Mouse (Mus musculus) C2C12 (cell line): ENCODE data around the gene Eif2ak2. TPM values are rescaled to one million over a fixed set of nuclear protein-coding genes. Genes with fewer than 3 reads are reported as not detected.

Experiments used
- H3K27me3 ChIP-seq: one replicate; pipeline ENCODE4 v1.6.1; 2011; ENCODE audit not compliant: control insufficient read depth, insufficient read depth, insufficient read length
- H3K36me3 ChIP-seq: one replicate; pipeline ENCODE4 v1.6.1; 2011; ENCODE audit not compliant: control insufficient read depth, insufficient read depth
- H3K4me3 ChIP-seq: one replicate; pipeline ENCODE4 v1.5.1; 2011; ENCODE audit warnings: mild to moderate bottlenecking, control low read depth; ENCODE audit not compliant: poor library complexity, insufficient read depth, severe bottlenecking
- H3K79me2 ChIP-seq: one replicate; pipeline ENCODE4 v1.6.1; 2011; ENCODE audit not compliant: control insufficient read depth, insufficient read depth
- H3K79me3 ChIP-seq: one replicate; pipeline ENCODE4 v1.6.1; 2011; ENCODE audit warnings: low read depth, control low read depth
- H3ac ChIP-seq: one replicate; pipeline ENCODE3; 2011; ENCODE audit warnings: low read depth; ENCODE audit not compliant: control insufficient read depth, insufficient read length
- CEBPB ChIP-seq: IDR thresholded peaks from one replicate; pipeline ENCODE4 v1.6.1; 2011; ENCODE audit warnings: low read depth, mild to moderate bottlenecking, control low read depth, moderate library complexity
- CTCF ChIP-seq: IDR thresholded peaks from one replicate; pipeline ENCODE4 v1.5.1; 2011; ENCODE audit not compliant: control insufficient read depth, insufficient read depth, insufficient read length
- FOSL1 ChIP-seq: IDR thresholded peaks from one replicate; pipeline ENCODE4 v1.8.0; 2011; ENCODE audit warnings: mild to moderate bottlenecking, low read length; ENCODE audit not compliant: poor library complexity, insufficient read depth, severe bottlenecking
- MAX ChIP-seq: IDR thresholded peaks from one replicate; pipeline ENCODE4 v1.6.1; 2011; ENCODE audit warnings: mild to moderate bottlenecking, control low read depth
- MYOD1 ChIP-seq: IDR thresholded peaks from one replicate; pipeline ENCODE4 v1.6.1; 2011; ENCODE audit warnings: low read depth; ENCODE audit not compliant: control insufficient read depth, insufficient read length
- MYOG ChIP-seq: IDR thresholded peaks from one replicate; pipeline ENCODE4 v1.6.1; 2011; ENCODE audit not compliant: control insufficient read depth, insufficient read length; ENCODE audit errors: extremely low read depth
- USF1 ChIP-seq: IDR thresholded peaks from one replicate; pipeline ENCODE4 v1.6.1; 2011; ENCODE audit warnings: low read depth, mild to moderate bottlenecking, control low read depth, moderate library complexity
- polyA plus RNA-seq: library from polyadenylated mRNA; unstranded; fragments of >200 nt; fragmentation: generic; extraction: Trizol; gene quantifications from one replicate; pipeline ENCODE4 v1.2.1, GENCODE M21; 2012; ENCODE audit warnings: missing spikeins

Eif2ak2 gene
- polyA plus RNA-seq, 1 experiment = 2.4 TPM

DNA sequence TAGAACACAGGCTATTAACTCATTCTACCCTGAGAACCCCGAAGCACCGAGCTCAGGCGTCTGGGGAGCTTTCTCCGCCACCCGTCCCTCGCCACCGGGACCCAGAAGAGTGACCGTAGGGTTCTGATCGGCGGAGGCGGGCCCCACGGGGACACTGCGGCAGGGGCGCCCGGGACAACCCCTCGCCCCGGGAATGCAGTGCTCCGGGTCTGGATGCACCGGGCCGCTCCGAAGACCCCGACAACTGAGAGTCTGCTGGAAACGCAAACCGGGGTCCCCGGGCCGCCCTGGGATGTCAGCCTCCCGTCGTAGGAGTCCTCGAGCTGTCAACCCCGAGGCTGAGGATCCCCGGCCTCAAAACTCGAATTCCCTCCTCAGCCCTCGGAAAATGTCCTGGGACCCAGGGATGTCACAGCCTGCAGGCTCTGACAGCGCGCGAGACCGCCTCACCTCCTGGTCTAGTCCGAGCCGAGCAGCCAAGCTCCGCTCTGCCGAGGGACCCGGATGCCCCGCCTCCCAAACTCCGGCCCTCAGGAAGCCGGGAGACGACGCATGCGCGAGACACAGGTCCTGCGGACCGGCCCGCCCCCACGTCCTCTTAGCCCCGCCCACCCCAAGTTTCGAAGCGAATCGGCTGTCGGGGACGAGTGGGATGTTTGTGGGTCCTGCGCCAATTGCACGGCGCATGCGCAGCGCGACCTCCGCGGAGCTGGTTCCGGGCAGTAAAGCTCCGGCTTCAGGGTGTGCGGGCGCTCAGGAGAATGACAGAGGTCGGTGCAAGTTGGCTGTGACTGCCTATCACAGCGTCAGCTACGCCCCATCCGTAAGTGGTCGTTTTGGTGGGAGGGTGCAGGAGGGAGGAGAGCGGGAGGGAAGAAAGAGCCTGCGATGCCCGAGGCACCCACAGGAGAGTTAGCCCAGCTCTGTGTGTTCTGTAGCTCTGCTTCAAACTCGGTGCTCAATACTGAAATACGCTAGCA lies 47.2 kb downstream of the Eif2ak2 start, which contains the start of the genes Heatr5b and Gpatch11:
Gene Heatr5b (minus strand): TSS at position 509 of the 980 bp plus-strand sequence.
Gene Gpatch11 (plus strand): TSS at position 712 of the 980 bp plus-strand sequence.
- TF ChIP-seq MYOD1 (no peak), MAX (no peak), CEBPB (no peak), CTCF (no peak), USF1 (no peak), FOSL1 (no peak), MYOG (no peak)
- Histone ChIP-seq H3K79me2 (no peaks in the 10 kb centered on the region), H3K4me3 (peak within 1 kb of the TSS; percentile 97), H3K79me3 (no peaks in the 10 kb centered on the region), H3K36me3 (peaks cover 13% of the 10 kb centered on the region), H3ac (peak within 1 kb of the TSS; percentile 78), H3K27me3 (no peaks in the 10 kb centered on the region)

DNA sequence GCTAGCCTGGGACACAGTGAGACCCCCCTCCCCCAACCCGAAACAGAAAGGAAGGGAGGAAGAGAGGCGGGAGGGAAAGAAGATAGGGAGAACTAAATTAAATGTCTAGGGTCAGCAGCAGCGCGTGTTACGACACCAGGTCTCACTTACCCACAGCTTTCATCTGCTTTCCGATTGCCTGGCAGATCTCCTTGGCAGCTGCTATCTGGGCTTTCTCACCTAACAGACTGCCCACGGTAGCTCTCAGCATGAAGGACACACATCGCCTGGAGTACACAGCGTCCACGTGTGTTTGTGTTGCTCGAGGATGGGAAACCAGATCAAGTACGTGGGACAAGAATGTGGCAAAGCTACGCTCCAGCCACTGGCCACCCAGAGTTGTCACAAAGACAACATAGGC lies 58.0 kb downstream of the Eif2ak2 start:
- H3K36me3 ChIP-seq = peaks cover 39% of the 10 kb centered on the region
- no peaks in the 10 kb centered on the region for H3K79me2 ChIP-seq
- no peak overlapping the region for H3K4me3 ChIP-seq
- H3K79me3 ChIP-seq = no peaks in the 10 kb centered on the region
- TF ChIP-seq MAX = no peak
- no peak for TF ChIP-seq MYOG
- no peak overlapping the region for H3ac ChIP-seq
- no peaks in the 10 kb centered on the region for H3K27me3 ChIP-seq

DNA sequence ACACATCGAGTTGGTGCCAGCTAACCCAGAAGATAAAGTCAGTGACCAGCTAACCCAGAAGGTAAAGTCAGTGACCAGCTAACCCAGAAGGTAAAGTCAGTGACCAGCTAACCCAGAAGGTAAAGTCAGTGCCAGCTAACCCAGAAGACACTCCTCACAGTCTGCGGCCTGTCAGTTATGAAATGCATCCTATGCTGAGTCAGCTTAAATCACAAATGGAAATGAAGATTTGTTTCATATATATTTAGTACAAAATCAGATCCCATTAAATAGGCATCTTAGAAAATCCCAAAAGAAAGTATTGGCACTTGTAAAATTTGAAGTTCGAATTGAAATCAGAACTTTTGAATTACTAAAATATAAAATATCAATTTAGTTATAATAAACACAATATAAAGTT lies 72.8 kb downstream of the Eif2ak2 start:
- TF ChIP-seq CEBPB (no peak), MAX (no peak), CTCF (no peak), USF1 (no peak), FOSL1 (no peak)
- no peaks in the 10 kb centered on the region for H3K79me2 ChIP-seq
- no peaks in the 10 kb centered on the region for H3K27me3 ChIP-seq
- H3ac ChIP-seq = no peak overlapping the region
- H3K36me3 ChIP-seq = peaks cover 28% of the 10 kb centered on the region
- no peaks in the 10 kb centered on the region for H3K79me3 ChIP-seq
- H3K4me3 ChIP-seq = no peak overlapping the region

DNA sequence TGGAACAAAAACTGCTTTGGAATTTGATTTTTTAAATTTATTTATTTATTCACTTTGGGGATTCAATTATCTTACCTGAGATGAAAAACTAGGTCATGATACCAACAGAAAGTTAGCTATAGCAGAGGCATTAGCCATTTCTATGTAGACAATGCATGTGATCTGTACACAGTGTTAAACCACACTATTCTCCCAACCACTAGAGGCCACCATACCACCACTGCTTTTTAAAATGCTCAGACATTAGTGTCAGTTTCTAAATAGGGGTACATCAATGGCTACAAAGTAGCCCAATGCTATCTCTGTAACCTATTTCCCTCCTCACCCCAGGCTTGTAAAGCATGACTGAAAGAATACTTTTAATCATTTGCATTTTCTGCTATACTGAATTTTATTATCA lies 73.4 kb downstream of the Eif2ak2 start:
- H3K79me3 ChIP-seq = no peaks in the 10 kb centered on the region
- H3K79me2 ChIP-seq = no peaks in the 10 kb centered on the region
- no peak for TF ChIP-seq MYOD1
- TF ChIP-seq CEBPB = no peak
- TF ChIP-seq MAX = no peak
- TF ChIP-seq MYOG = no peak
- no peak for TF ChIP-seq USF1
- TF ChIP-seq FOSL1 = no peak
- no peak for TF ChIP-seq CTCF
- peaks cover 28% of the 10 kb centered on the region for H3K36me3 ChIP-seq
- no peak overlapping the region for H3ac ChIP-seq
- H3K4me3 ChIP-seq = no peak overlapping the region
- no peaks in the 10 kb centered on the region for H3K27me3 ChIP-seq

Other genes starting within 250 kb of the Eif2ak2 start
- 4.6 TPM for gene Strn, start 145.4 kb downstream of the Eif2ak2 start, polyA plus RNA-seq
- 11.7 TPM for gene Heatr5b, start 47.2 kb downstream of the Eif2ak2 start, polyA plus RNA-seq
- 14.5 TPM for gene Gpatch11, start 47.0 kb downstream of the Eif2ak2 start, polyA plus RNA-seq
- gene Sult6b1, start 24.4 kb upstream of the Eif2ak2 start, polyA plus RNA-seq = 0.04 TPM
- 25.6 TPM for gene Cebpzos, start 33.9 kb upstream of the Eif2ak2 start, polyA plus RNA-seq
- gene Cebpz, start 54.5 kb upstream of the Eif2ak2 start, polyA plus RNA-seq = 11.3 TPM
- gene Ndufaf7, start 54.6 kb upstream of the Eif2ak2 start, polyA plus RNA-seq = 13.0 TPM
- gene Prkd3, start 138.2 kb upstream of the Eif2ak2 start, polyA plus RNA-seq = 12.8 TPM
- gene Qpct, start 169.3 kb upstream of the Eif2ak2 start, polyA plus RNA-seq = 0.71 TPM